Mouse (Mus musculus): ENCODE results near the gene Pgm2. TPM values are rescaled to one million over a fixed set of nuclear protein-coding genes. Genes with fewer than 3 reads are reported as not detected.
A peak's percentile ranks its signal among the peaks of the same experiment; 100 is the strongest.

The Pgm2 gene
- total RNA-seq, 2 experiments from 2014 or later = 41.3 to 53.4 TPM

DNA sequence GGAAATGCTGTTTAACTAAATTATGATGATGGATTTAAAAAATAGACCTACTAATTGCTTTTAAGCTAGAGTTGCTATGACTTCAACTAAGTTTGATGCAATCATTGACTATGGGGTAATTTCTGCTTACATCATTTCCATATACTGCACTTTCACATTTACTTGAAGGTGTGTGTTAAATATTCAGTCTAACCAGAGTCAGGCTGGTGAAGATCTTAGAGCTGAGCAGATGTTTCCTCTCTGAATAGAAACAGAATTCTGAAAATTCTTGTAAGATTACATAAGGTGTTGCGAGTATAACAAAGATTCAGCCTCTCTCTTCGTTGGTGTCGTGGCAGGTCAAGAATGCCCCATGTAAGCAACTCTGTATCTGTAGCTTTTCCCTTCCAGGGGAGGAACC lies 18.3 kb upstream of the Pgm2 start:
- ATAC-seq (ENCODE audit: poor library complexity, severe bottlenecking) = no peak

DNA sequence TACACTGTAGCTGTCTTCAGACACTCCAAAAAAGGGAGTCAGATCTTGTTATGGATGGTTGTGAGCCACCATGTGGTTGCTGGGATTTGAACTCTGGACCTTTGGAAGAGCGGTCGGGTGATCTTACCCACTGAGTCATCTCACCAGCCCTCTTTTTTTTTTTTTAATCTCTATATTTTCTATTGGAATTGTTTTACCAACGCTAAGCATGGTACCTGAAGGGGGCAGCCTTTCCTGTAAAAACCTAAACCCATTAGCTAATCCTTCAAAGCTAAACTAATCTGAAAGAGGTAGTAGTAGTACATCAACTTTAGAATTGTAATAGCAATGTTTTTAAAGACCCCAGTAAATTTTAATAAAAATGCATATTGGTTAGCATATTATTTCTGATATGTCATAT lies 17.2 kb upstream of the Pgm2 start:
- no peak for ATAC-seq (ENCODE audit: poor library complexity, severe bottlenecking)

DNA sequence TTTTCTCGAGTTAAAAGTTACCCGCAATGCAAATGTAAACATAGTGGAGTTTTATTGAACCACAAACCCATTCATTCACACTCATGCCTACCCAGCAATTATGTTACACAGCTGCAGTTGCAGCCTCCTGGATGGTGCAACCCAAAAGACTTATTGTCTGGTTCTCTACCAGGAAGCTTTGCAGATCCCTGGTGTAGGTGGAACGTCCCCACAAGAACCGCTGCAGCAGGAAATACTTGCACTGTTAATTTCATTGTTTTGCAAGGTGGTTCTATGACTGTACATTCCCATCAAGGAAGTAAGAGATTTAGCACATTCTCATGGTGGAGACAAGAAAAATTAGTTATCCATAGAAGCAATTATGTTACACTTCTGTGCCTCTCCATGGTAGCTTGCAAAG lies 15.4 kb upstream of the Pgm2 start:
- ATAC-seq (ENCODE audit: poor library complexity, severe bottlenecking) = peak; percentile 60

DNA sequence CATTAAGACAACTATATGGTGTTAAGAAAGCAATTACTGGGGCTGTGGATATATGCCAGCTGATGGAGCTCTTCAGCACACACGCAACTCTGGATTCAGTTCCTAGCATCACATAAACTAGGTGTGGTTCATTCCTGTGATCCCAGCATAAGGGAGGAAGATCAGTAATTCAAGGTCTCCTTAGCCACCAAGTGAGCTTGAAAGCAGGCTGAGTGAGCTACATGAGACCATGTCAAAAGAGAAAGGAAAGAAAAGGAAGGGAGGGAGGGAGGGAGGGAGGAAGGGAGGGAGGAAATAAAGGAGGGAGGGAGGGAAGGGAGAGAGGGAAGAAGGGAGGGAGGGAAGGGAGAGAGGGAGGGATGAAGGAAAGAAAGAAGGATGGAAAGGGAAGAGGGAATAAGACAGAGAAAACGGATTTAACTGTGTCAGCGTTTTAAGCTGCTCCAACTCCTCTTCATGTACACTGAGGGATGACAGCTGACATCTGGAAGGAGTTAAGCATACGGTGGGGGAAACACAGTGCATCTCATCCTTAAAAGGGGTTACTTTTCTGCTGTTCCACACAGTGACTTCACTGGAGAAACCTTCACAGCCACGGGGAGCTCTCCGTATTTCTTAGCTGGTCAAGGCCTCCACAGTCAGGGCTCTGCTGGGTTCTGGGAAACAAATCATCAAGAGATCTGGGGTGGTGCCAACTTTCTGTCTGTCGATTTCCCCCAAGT lies 13.8 kb upstream of the Pgm2 start:
- no peak for ATAC-seq (ENCODE audit: poor library complexity, severe bottlenecking)

DNA sequence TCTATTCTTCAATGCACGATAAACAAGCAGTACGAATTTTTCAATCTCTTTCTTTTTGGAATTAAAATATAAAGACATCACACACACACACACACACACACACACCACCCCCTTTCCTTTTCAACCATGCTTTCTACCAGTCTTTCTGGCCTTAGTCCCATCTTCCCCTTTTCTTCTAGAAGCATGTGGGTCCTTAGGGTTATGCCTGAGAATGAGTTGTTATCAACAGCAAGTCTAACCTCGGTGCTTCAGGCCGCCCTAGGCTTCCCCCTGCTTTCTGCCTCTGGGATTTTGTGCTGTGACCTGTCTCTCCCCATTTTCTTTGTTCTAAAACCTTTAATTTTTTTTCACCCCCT lies 13.3 kb upstream of the Pgm2 start:
- ATAC-seq (ENCODE audit: poor library complexity, severe bottlenecking) = no peak

DNA sequence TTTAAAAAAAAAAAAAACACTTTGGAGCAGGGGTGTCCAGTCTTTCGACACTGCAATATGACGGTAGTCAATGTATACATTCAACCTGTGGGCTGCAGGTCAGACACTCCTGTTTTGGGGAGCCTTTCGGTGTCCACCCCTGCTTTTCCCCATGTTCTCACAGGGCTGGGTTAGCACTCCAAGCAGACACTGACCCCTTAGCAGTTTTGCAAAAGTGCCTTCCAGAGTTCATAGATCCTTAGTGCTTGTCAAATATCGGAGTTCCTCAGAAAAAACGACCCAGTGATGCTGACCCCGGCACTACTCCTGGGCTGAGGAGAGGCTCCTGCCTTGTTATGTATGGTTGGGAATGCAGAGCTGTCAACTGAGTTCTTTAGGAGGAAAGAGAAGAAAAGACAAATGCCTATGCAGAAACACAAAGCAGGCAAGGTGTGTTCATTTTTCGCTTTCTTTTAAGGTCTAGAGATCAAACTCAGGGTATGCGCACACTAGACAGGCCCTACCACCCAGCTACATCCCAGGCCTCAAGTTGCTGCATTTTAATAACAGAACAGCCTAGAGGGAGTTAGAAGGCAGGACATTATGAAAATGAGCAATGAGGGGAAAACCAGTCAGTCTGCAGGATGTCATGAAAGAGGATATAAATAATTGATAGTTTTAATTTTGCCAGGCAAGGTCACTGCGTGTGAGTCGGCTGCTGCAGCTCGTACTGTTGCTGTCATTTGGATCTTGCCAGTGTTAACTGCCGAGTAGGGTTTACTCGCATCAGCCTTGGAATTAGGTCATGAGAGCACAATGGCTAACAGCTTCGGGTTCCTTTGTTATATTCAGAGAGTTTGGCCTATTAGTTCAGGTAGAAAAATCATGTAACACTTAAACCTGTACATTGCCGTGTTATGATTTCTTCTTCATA lies 9.0 kb upstream of the Pgm2 start:
- ATAC-seq (ENCODE audit: poor library complexity, severe bottlenecking) = no peak

DNA sequence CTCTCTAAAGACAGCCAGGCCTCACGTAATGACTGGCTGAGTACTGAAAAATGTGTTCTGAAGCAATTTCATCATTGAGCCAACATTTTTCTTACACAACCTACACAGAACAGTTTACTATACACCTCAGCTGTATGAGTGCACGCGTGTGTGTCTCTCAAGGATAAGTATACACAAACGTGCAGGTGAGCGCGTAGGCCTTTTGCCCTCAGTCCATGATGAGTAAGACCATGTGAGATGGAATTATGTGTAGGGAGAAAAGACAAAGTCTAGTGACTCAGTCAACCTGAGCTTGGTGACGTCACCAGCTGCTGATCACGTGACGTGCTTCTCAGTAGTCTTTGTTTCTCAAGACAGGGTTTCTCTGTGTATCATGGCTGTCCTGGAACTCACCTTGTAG lies 7.3 kb upstream of the Pgm2 start:
- ATAC-seq (ENCODE audit: poor library complexity, severe bottlenecking) = no peak

- ATAC-seq (ENCODE audit: poor library complexity, severe bottlenecking) = no peak
These were observed 4.0 kb upstream of the Pgm2 start for GRCm38 (mm10) chr5:64088740-64089139.

DNA sequence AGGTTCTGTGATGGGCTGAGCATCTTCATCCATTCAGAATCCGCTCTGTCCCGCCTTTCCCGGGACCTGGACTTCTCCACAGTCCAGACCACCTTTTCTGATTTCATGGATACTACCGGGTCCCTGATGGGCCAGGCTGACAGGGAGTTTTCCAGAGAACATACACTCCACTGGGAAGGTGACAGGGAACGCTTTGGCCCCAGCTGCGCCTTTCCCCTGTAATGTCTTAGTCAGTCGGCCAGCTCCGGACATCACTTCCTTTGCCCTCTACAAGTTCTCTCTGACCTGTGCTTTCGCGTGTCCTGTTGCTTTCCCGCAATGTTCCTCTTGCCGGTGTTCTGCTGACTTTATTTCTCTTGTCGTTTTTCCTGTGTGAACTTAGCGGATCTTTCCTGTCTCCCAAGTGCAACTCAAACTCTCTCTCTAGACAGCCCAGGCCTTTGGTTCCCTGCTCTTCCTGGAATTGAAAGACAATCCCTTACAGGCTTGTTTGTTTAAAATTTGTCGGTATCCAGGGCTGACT lies 660 bp downstream of the Pgm2 start:
- peak; percentile 18; the same call in 1 of the 2 replicates for ATAC-seq (ENCODE audit: poor library complexity, severe bottlenecking)

- no peak for ATAC-seq (ENCODE audit: poor library complexity, severe bottlenecking)
These were observed 2.7 kb downstream of the Pgm2 start for GRCm38 (mm10) chr5:64095342-64095993.

- ATAC-seq (ENCODE audit: poor library complexity, severe bottlenecking) = no peak
These were observed 9.4 kb downstream of the Pgm2 start for GRCm38 (mm10) chr5:64101993-64102716.

DNA sequence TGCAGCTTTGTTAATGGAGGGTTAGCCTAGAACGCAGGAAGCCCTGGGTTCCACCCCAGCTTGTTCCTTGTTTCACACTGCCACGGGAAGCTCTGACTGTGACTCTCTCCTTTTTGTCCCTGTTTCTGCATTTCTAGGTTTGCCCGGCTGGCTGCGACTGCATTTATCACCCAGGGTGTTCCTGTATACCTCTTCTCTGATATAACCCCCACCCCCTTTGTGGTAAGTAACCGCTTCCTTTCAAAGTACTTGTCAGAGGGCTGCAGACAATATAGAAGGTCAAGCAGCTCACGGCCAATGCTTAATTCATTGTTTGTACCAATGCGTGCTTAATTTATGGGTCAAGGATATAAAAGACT lies 9.9 kb downstream of the Pgm2 start:
- peak; percentile 90 for ATAC-seq (ENCODE audit: poor library complexity, severe bottlenecking)

GRCm38 (mm10) chr5:64107596-64108289 lies 15.0 kb downstream of the Pgm2 start:
- ATAC-seq (ENCODE audit: poor library complexity, severe bottlenecking) = no peak

DNA sequence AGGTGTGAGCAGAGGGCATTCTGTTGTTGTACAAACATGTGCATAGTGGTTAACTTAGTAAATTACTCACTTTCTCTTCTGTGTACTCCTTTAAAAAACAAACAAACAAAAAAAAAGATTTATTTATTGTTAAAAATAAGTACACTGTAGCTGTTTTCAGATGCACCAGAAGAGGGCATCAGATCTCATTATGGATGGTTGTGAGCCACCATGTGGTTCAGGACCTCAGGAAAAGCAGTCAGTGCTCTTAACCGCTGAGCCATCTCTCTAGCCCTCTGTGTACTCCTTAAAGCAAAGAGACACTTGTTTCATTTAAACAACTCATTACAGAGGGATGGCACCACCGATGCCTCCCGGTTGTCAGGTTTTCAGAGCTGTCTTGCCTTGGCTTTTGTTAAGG lies 16.5 kb downstream of the Pgm2 start:
- ATAC-seq (ENCODE audit: poor library complexity, severe bottlenecking) = no peak

DNA sequence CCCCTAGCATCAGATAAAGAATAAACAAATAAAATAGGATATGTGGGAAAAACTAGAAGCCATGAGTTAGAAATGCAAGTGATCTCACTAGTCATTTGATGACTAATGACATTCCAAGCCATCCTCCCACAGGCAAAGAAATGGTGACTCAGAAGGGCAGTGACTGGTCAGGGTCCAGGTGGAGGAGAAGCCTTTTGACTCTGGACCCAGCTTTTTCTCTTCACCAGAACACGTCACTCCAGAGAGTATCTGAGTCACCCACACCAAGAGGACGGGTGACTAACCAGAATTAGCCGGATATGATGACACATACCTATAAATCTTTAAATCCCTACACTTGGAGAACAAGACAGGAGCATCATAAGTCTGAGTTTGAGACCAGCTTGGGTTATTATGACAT lies 19.6 kb downstream of the Pgm2 start:
- no peak for ATAC-seq (ENCODE audit: poor library complexity, severe bottlenecking)

- ATAC-seq (ENCODE audit: poor library complexity, severe bottlenecking) = no peak
These were observed 21.5 kb downstream of the Pgm2 start for GRCm38 (mm10) chr5:64114210-64114609.

GRCm38 (mm10) chr5:64117191-64117590 lies 24.4 kb downstream of the Pgm2 start:
- ATAC-seq (ENCODE audit: poor library complexity, severe bottlenecking) = no peak

DNA sequence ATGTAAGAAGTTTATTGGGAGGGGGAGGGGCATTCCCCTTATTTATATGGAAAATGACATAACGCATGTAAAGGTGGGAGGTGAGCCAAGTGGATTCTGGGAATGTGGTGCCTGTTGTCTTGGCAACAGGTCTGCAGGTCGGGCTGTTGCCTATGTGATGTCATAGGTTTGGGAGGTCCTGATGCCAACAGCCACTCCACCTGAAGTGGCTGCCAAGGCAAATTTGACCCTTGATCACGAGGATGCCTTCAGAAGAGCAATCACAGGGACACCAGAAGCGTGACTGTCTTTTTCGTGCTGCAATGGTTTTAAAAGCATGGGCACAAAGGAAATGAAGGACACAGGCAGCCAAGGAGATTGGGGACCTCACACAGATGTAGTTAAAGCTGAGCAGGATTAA lies 33.0 kb downstream of the Pgm2 start:
- no peak for ATAC-seq (ENCODE audit: poor library complexity, severe bottlenecking)

- no peak for ATAC-seq (ENCODE audit: poor library complexity, severe bottlenecking)
These were observed 38.8 kb downstream of the Pgm2 start for GRCm38 (mm10) chr5:64131550-64131949.

GRCm38 (mm10) chr5:64133901-64134300 lies 41.2 kb downstream of the Pgm2 start:
- peak; percentile 81 for ATAC-seq (ENCODE audit: poor library complexity, severe bottlenecking)

All from megakaryocyte, adult 5-6 weeks (primary cell).